Mouse (Mus musculus) ZHBTc4 (cell line): Measurements from ENCODE around the gene Emsy.

ENCODE experiments used
- DNase-seq: peaks from one replicate; pipeline ENCODE4 v3.0.0-alpha.2; 2011; ENCODE audit warnings: low read depth, low spot score

Gene Emsy

GRCm38 (mm10) chr7:98542731-98543142 is 113.8 kb downstream of the Emsy start:
- DNase-seq, result no peak

GRCm38 (mm10) chr7:98542267-98542666 is 114.3 kb downstream of the Emsy start:
- no peak for DNase-seq

- no peak for DNase-seq
Observed at GRCm38 (mm10) chr7:98541564-98541963, 115.0 kb downstream of the Emsy start.

GRCm38 (mm10) chr7:98540879-98541278 is 115.7 kb downstream of the Emsy start:
- no peak for DNase-seq

GRCm38 (mm10) chr7:98537967-98538573 is 118.5 kb downstream of the Emsy start:
- DNase-seq, result no peak

GRCm38 (mm10) chr7:98537210-98537966 is 119.2 kb downstream of the Emsy start:
- DNase-seq, result no peak
